Mouse (Mus musculus) kidney, embryonic 15.5 days (tissue): Measurements from ENCODE around the gene Ankrd7. TPM values are rescaled to one million over a fixed set of nuclear protein-coding genes. Genes with fewer than 3 reads are reported as not detected.

Experiments used
- ATAC-seq: fragments of 200-750 bp; cut with Nextera tagmentation; replicated peaks from 2 replicates; pipeline ENCODE4 v1.8.0; 2017; ENCODE audit warnings: moderate TSS enrichment; ENCODE audit not compliant: low FRiP score
- H3K27ac ChIP-seq: fragments of 300-500 bp; sonication (generic); 2 replicates; pipeline ENCODE4 v1.5.1; 2015; ENCODE audit warnings: mild to moderate bottlenecking, inconsistent platforms
- H3K27me3 ChIP-seq: fragments of 300-500 bp; sonication (generic); 2 replicates; pipeline ENCODE4 v1.6.1; 2015; ENCODE audit warnings: inconsistent platforms
- H3K36me3 ChIP-seq: fragments of 300-500 bp; sonication (generic); 2 replicates; pipeline ENCODE4 v1.6.1; 2015; ENCODE audit warnings: inconsistent platforms
- H3K4me1 ChIP-seq: fragments of 300-500 bp; sonication (generic); 2 replicates; pipeline ENCODE4 v1.6.1; 2015; ENCODE audit warnings: inconsistent platforms
- H3K4me2 ChIP-seq: fragments of 300-500 bp; sonication (generic); 2 replicates; pipeline ENCODE4 v1.6.1; 2015; ENCODE audit warnings: moderate library complexity, mild to moderate bottlenecking, inconsistent platforms
- H3K4me3 ChIP-seq: fragments of 300-500 bp; sonication (generic); replicated peaks from 2 replicates; pipeline ENCODE4 v1.5.1; 2015; ENCODE audit warnings: mild to moderate bottlenecking, inconsistent platforms
- H3K9ac ChIP-seq: fragments of 300-500 bp; sonication (generic); 2 replicates; pipeline ENCODE4 v1.6.1; 2015; ENCODE audit warnings: mild to moderate bottlenecking, inconsistent platforms
- H3K9me3 ChIP-seq: fragments of 300-500 bp; sonication (generic); replicated peaks from 2 replicates; pipeline ENCODE4 v1.6.1; 2016; ENCODE audit warnings: inconsistent platforms
- WGBS: fragments of 180-500 bp; shearing (Covaris S2); methylation state at CpG from one replicate; pipeline ENCODE4 v1.1.7; 2015; ENCODE audit warnings: mixed read lengths; 5-methylcytosine and 5-hydroxymethylcytosine counted together
- polyA plus RNA-seq: library from polyadenylated mRNA; unstranded; fragments of >200 nt; fragmentation: Nextera tagmentation; extraction: Ambion mirVana; gene quantifications from 2 replicates; pipeline ENCODE4 v1.2.1, GENCODE M21; 2015

The Ankrd7 gene
- polyA plus RNA-seq, 1 experiment from 2014 or later, result 0.22 TPM

GRCm38 (mm10) chr6:18894142-18894541, 28.0 kb downstream of the Ankrd7 start:
- Histone ChIP-seq H3K36me3 (no peaks in the 10 kb centered on the region), H3K27ac (no peak overlapping the region), H3K4me1 (no peaks in the 10 kb centered on the region), H3K4me3 (no peak overlapping the region), H3K4me2 (no peak overlapping the region), H3K9me3 (no peaks in the 10 kb centered on the region), H3K27me3 (no peaks in the 10 kb centered on the region), H3K9ac (no peak overlapping the region)
- no peak for ATAC-seq

- no peak for ATAC-seq
- H3K4me2 ChIP-seq, result no peak overlapping the region
- no peaks in the 10 kb centered on the region for H3K4me1 ChIP-seq
- no peak overlapping the region for H3K4me3 ChIP-seq
- H3K27me3 ChIP-seq, result no peaks in the 10 kb centered on the region
- no peak overlapping the region for H3K27ac ChIP-seq
- no peaks in the 10 kb centered on the region for H3K36me3 ChIP-seq
- H3K9me3 ChIP-seq, result no peaks in the 10 kb centered on the region
- WGBS, result 75% methylated on average over 2 of the region's 2 CpGs
- H3K9ac ChIP-seq, result no peak overlapping the region
These were observed 41.1 kb downstream of the Ankrd7 start for GRCm38 (mm10) chr6:18907173-18907572.

GRCm38 (mm10) chr6:18913179-18913578, 47.1 kb downstream of the Ankrd7 start:
- no peak overlapping the region for H3K9ac ChIP-seq
- H3K4me1 ChIP-seq, result no peaks in the 10 kb centered on the region
- no peaks in the 10 kb centered on the region for H3K9me3 ChIP-seq
- no peak overlapping the region for H3K27ac ChIP-seq
- no peak overlapping the region for H3K4me2 ChIP-seq
- H3K4me3 ChIP-seq, result no peak overlapping the region
- no peak for ATAC-seq
- no peaks in the 10 kb centered on the region for H3K27me3 ChIP-seq
- H3K36me3 ChIP-seq, result no peaks in the 10 kb centered on the region
- WGBS, result 53% methylated on average over 4 of the region's 4 CpGs

- H3K4me2 ChIP-seq, result no peak overlapping the region
- H3K27ac ChIP-seq, result no peak overlapping the region
- 36% methylated on average over 4 of the region's 4 CpGs for WGBS
- no peak overlapping the region for H3K4me3 ChIP-seq
- no peak overlapping the region for H3K9ac ChIP-seq
- no peak; the same call in 1 of the 2 replicates for ATAC-seq
- no peaks in the 10 kb centered on the region for H3K27me3 ChIP-seq
- H3K4me1 ChIP-seq, result no peaks in the 10 kb centered on the region
- no peaks in the 10 kb centered on the region for H3K9me3 ChIP-seq
- no peaks in the 10 kb centered on the region for H3K36me3 ChIP-seq
These were observed 49.9 kb downstream of the Ankrd7 start for GRCm38 (mm10) chr6:18916021-18916420.

GRCm38 (mm10) chr6:18916471-18916870, 50.4 kb downstream of the Ankrd7 start:
- no peak for ATAC-seq
- H3K4me1 ChIP-seq, result no peaks in the 10 kb centered on the region
- no peaks in the 10 kb centered on the region for H3K9me3 ChIP-seq
- H3K27ac ChIP-seq, result no peak overlapping the region
- H3K27me3 ChIP-seq, result no peaks in the 10 kb centered on the region
- H3K9ac ChIP-seq, result no peak overlapping the region
- no peak overlapping the region for H3K4me3 ChIP-seq
- 73% methylated on average over 4 of the region's 4 CpGs for WGBS
- no peaks in the 10 kb centered on the region for H3K36me3 ChIP-seq
- H3K4me2 ChIP-seq, result no peak overlapping the region

Other genes starting within 250 kb of the Ankrd7 start
- gene Lsm8, start 17.7 kb upstream of the Ankrd7 start, polyA plus RNA-seq, result 228 and 259 TPM in 2 replicates